Mouse (Mus musculus): ENCODE results near the gene Prmt1. TPM values are rescaled to one million over a fixed set of nuclear protein-coding genes. Genes with fewer than 3 reads are reported as not detected.

The Prmt1 gene
- polyA plus RNA-seq, 1 experiment from 2014 or later: 258 TPM

Small RNAs within 50 kb of the gene (microRNA-seq; reads per million reads assigned to microRNA genes)
- not detected for gene Mir7054

Other genes starting within 250 kb of the Prmt1 start
- 35.2 and 43.4 TPM in 2 replicates for gene Vrk3, start 238.2 kb downstream of the Prmt1 start, polyA plus RNA-seq (2014; fragmentation: Nextera tagmentation; extraction: Ambion mirVana)
- gene Zfp473, start 235.5 kb downstream of the Prmt1 start, polyA plus RNA-seq (2014; fragmentation: Nextera tagmentation; extraction: Ambion mirVana): 2.5 and 3.1 TPM in 2 replicates
- gene Nup62, start 170.5 kb downstream of the Prmt1 start, polyA plus RNA-seq (2014; fragmentation: Nextera tagmentation; extraction: Ambion mirVana): 59.5 and 61.9 TPM in 2 replicates
- 1.7 and 2.0 TPM in 2 replicates for gene Il4i1, start 170.2 kb downstream of the Prmt1 start, polyA plus RNA-seq (2014; fragmentation: Nextera tagmentation; extraction: Ambion mirVana)
- gene Atf5, start 169.9 kb downstream of the Prmt1 start, polyA plus RNA-seq (2014; fragmentation: Nextera tagmentation; extraction: Ambion mirVana): 2.5 and 6.3 TPM in 2 replicates
- gene Akt1s1, start 137.6 kb downstream of the Prmt1 start, polyA plus RNA-seq (2014; fragmentation: Nextera tagmentation; extraction: Ambion mirVana): 51.4 and 86.5 TPM in 2 replicates
- gene Tbc1d17, start 137.5 kb downstream of the Prmt1 start, polyA plus RNA-seq (2014; fragmentation: Nextera tagmentation; extraction: Ambion mirVana): 57.0 and 65.3 TPM in 2 replicates
- 27.0 and 30.4 TPM in 2 replicates for gene Pnkp, start 129.4 kb downstream of the Prmt1 start, polyA plus RNA-seq (2014; fragmentation: Nextera tagmentation; extraction: Ambion mirVana)
- gene Ptov1, start 116.8 kb downstream of the Prmt1 start, polyA plus RNA-seq (2014; fragmentation: Nextera tagmentation; extraction: Ambion mirVana): 441 and 501 TPM in 2 replicates
- 80.0 and 86.3 TPM in 2 replicates for gene Med25, start 93.9 kb downstream of the Prmt1 start, polyA plus RNA-seq (2014; fragmentation: Nextera tagmentation; extraction: Ambion mirVana)
- 21.9 and 22.3 TPM in 2 replicates for gene Fuz, start 90.5 kb downstream of the Prmt1 start, polyA plus RNA-seq (2014; fragmentation: Nextera tagmentation; extraction: Ambion mirVana)
- gene Ap2a1, start 57.1 kb downstream of the Prmt1 start, polyA plus RNA-seq (2014; fragmentation: Nextera tagmentation; extraction: Ambion mirVana): 80.5 and 88.5 TPM in 2 replicates
- 0.37 TPM in 1 of 2 replicates, not detected in the other for gene Tsks, start 43.4 kb downstream of the Prmt1 start, polyA plus RNA-seq (2014; fragmentation: Nextera tagmentation; extraction: Ambion mirVana)
- gene Cpt1c, start 11.7 kb downstream of the Prmt1 start, polyA plus RNA-seq (2014; fragmentation: Nextera tagmentation; extraction: Ambion mirVana): 13.7 and 19.2 TPM in 2 replicates
- gene Irf3, start 11.1 kb upstream of the Prmt1 start, polyA plus RNA-seq (2014; fragmentation: Nextera tagmentation; extraction: Ambion mirVana): 66.2 and 81.6 TPM in 2 replicates
- 54.9 and 71.1 TPM in 2 replicates for gene Bcl2l12, start 12.1 kb upstream of the Prmt1 start, polyA plus RNA-seq (2014; fragmentation: Nextera tagmentation; extraction: Ambion mirVana)
- gene Scaf1, start 29.8 kb upstream of the Prmt1 start, polyA plus RNA-seq (2014; fragmentation: Nextera tagmentation; extraction: Ambion mirVana): 46.5 and 54.0 TPM in 2 replicates
- gene Rras, start 31.4 kb upstream of the Prmt1 start, polyA plus RNA-seq (2014; fragmentation: Nextera tagmentation; extraction: Ambion mirVana): 31.8 and 35.2 TPM in 2 replicates
- 16.3 and 18.9 TPM in 2 replicates for gene Prr12, start 66.3 kb upstream of the Prmt1 start, polyA plus RNA-seq (2014; fragmentation: Nextera tagmentation; extraction: Ambion mirVana)
- gene Nosip, start 75.9 kb upstream of the Prmt1 start, polyA plus RNA-seq (2014; fragmentation: Nextera tagmentation; extraction: Ambion mirVana): 65.3 and 75.0 TPM in 2 replicates
- gene Prrg2, start 76.1 kb upstream of the Prmt1 start, polyA plus RNA-seq (2014; fragmentation: Nextera tagmentation; extraction: Ambion mirVana): 27.0 and 27.3 TPM in 2 replicates
- gene Rcn3, start 105.7 kb upstream of the Prmt1 start, polyA plus RNA-seq (2014; fragmentation: Nextera tagmentation; extraction: Ambion mirVana): 301 and 308 TPM in 2 replicates
- 48.9 and 67.4 TPM in 2 replicates for gene Fcgrt, start 117.3 kb upstream of the Prmt1 start, polyA plus RNA-seq (2014; fragmentation: Nextera tagmentation; extraction: Ambion mirVana)
- 1,882 and 1,923 TPM in 2 replicates for gene Rps11, start 137.9 kb upstream of the Prmt1 start, polyA plus RNA-seq (2014; fragmentation: Nextera tagmentation; extraction: Ambion mirVana)
- gene Rpl13a, start 142.2 kb upstream of the Prmt1 start, polyA plus RNA-seq (2014; fragmentation: Nextera tagmentation; extraction: Ambion mirVana): 1,416 and 1,603 TPM in 2 replicates
- gene Gm45713, start 149.7 kb upstream of the Prmt1 start, polyA plus RNA-seq (2014; fragmentation: Nextera tagmentation; extraction: Ambion mirVana): 0.19 and 0.47 TPM in 2 replicates
- gene Flt3l, start 149.9 kb upstream of the Prmt1 start, polyA plus RNA-seq (2014; fragmentation: Nextera tagmentation; extraction: Ambion mirVana): 1.0 and 1.3 TPM in 2 replicates
- gene Pih1d1, start 167.7 kb upstream of the Prmt1 start, polyA plus RNA-seq (2014; fragmentation: Nextera tagmentation; extraction: Ambion mirVana): 101 and 110 TPM in 2 replicates
- 46.6 and 58.0 TPM in 2 replicates for gene Aldh16a1, start 168.0 kb upstream of the Prmt1 start, polyA plus RNA-seq (2014; fragmentation: Nextera tagmentation; extraction: Ambion mirVana)
- 0.10 and 0.28 TPM in 2 replicates for gene Slc17a7, start 177.4 kb upstream of the Prmt1 start, polyA plus RNA-seq (2014; fragmentation: Nextera tagmentation; extraction: Ambion mirVana)
- not detected in 2 replicates for gene Gfy, start 193.0 kb upstream of the Prmt1 start, polyA plus RNA-seq (2014; fragmentation: Nextera tagmentation; extraction: Ambion mirVana)
- gene Pth2, start 194.4 kb upstream of the Prmt1 start, polyA plus RNA-seq (2014; fragmentation: Nextera tagmentation; extraction: Ambion mirVana): not detected in 2 replicates
- gene Ccdc155, start 218.3 kb upstream of the Prmt1 start, polyA plus RNA-seq (2014; fragmentation: Nextera tagmentation; extraction: Ambion mirVana): 0.93 and 1.1 TPM in 2 replicates
- 0.44 and 1.1 TPM in 2 replicates for gene Dkkl1, start 225.6 kb upstream of the Prmt1 start, polyA plus RNA-seq (2014; fragmentation: Nextera tagmentation; extraction: Ambion mirVana)
- 206 and 234 TPM in 2 replicates for gene Tead2, start 229.2 kb upstream of the Prmt1 start, polyA plus RNA-seq (2014; fragmentation: Nextera tagmentation; extraction: Ambion mirVana)

Data from kidney, embryonic 14.5 days (tissue).